Mouse (Mus musculus) olfactory bulb, adult 2 months (tissue): ENCODE measurements around the gene Vmn1r207-ps.
"Not testable (repeated sequence)": the region's sequence is repeated elsewhere in the genome, so short reads cannot be mapped to it uniquely, and the experiment has no call there.

Experiments
- CTCF ChIP-seq: fragments of 200-500 bp; IDR thresholded peaks from 2 replicates; pipeline ENCODE4 v1.5.1; 2012; ENCODE audit warnings: low read depth, mild to moderate bottlenecking, low read length, moderate library complexity; ENCODE audit not compliant: insufficient read depth
- POLR2A ChIP-seq: fragments of 200-500 bp; IDR thresholded peaks from 2 replicates; pipeline ENCODE4 v1.6.1; 2012; ENCODE audit warnings: mild to moderate bottlenecking, low read depth, low read length, moderate library complexity; ENCODE audit not compliant: insufficient read depth

GRCm38 (mm10) chr13:22702951-22703350 is 26.5 kb downstream of the Vmn1r207-ps start:
- TF ChIP-seq CTCF, POLR2A: not testable (repeated sequence)
